Mouse (Mus musculus) kidney, adult 9 months (tissue): ENCODE data around the gene Tpcn1.

Experiments
- DNase-seq: peaks from one replicate; pipeline ENCODE4 v3.0.0; 2022

Tpcn1 gene

GRCm38 (mm10) chr5:120550137-120550536 is 38.3 kb downstream of the Tpcn1 start:
- peak; percentile 76 for DNase-seq

- DNase-seq: no peak
Measured at GRCm38 (mm10) chr5:120548236-120548850, 40.1 kb downstream of the Tpcn1 start.

- no peak for DNase-seq
Measured at GRCm38 (mm10) chr5:120536632-120537031, 51.8 kb downstream of the Tpcn1 start.

GRCm38 (mm10) chr5:120536046-120536445 is 52.4 kb downstream of the Tpcn1 start:
- DNase-seq: no peak

GRCm38 (mm10) chr5:120534686-120535075 is 53.8 kb downstream of the Tpcn1 start:
- no peak for DNase-seq

GRCm38 (mm10) chr5:120534071-120534685 is 54.3 kb downstream of the Tpcn1 start:
- DNase-seq: no peak

GRCm38 (mm10) chr5:120531631-120532030 is 56.8 kb downstream of the Tpcn1 start:
- no peak for DNase-seq

GRCm38 (mm10) chr5:120527296-120527964 is 61.0 kb downstream of the Tpcn1 start:
- DNase-seq: no peak

- no peak for DNase-seq
Measured at GRCm38 (mm10) chr5:120526311-120526710, 62.2 kb downstream of the Tpcn1 start.

GRCm38 (mm10) chr5:120525737-120526136 is 62.7 kb downstream of the Tpcn1 start:
- DNase-seq: no peak

- DNase-seq: no peak
Measured at GRCm38 (mm10) chr5:120524736-120525135, 63.7 kb downstream of the Tpcn1 start.

- DNase-seq: peak; percentile 55
Measured at GRCm38 (mm10) chr5:120522649-120523048, 65.8 kb downstream of the Tpcn1 start.

GRCm38 (mm10) chr5:120517552-120517951 is 70.9 kb downstream of the Tpcn1 start:
- DNase-seq: peak; percentile 55

GRCm38 (mm10) chr5:120516221-120516984 is 72.1 kb downstream of the Tpcn1 start:
- peak; percentile 86 for DNase-seq

- DNase-seq: no peak
Measured at GRCm38 (mm10) chr5:120515451-120515850, 73.0 kb downstream of the Tpcn1 start.

- DNase-seq: peak; percentile 46
Measured at GRCm38 (mm10) chr5:120514754-120515153, 73.7 kb downstream of the Tpcn1 start.

GRCm38 (mm10) chr5:120514031-120514677 is 74.3 kb downstream of the Tpcn1 start:
- no peak for DNase-seq

GRCm38 (mm10) chr5:120512911-120513555 is 75.4 kb downstream of the Tpcn1 start:
- peak; percentile 42 for DNase-seq

GRCm38 (mm10) chr5:120511643-120512220 is 76.7 kb downstream of the Tpcn1 start:
- DNase-seq: peak; percentile 37

- DNase-seq: peak; percentile 99
Measured at GRCm38 (mm10) chr5:120510982-120511642, 77.4 kb downstream of the Tpcn1 start, which contains the start of gene Slc8b1. Slc8b1 (plus strand) TSS chr5:120511168.

GRCm38 (mm10) chr5:120507311-120507710 is 81.2 kb downstream of the Tpcn1 start:
- no peak for DNase-seq
